Mouse (Mus musculus) lung, embryonic 16.5 days (tissue): Measurements from ENCODE around the gene Matn1. TPM values are rescaled to one million over a fixed set of nuclear protein-coding genes. Genes with fewer than 3 reads are reported as not detected.

Source experiments
- ATAC-seq: fragments of 200-750 bp; cut with Nextera tagmentation; 2 replicates; pipeline ENCODE4 v1.8.0; 2017; ENCODE audit warnings: low read depth, mild to moderate bottlenecking, moderate library complexity
- H3K27ac ChIP-seq: fragments of 300-500 bp; sonication (generic); 2 replicates; pipeline ENCODE4 v1.5.1; 2014; ENCODE audit warnings: mild to moderate bottlenecking, control low read depth, low read length
- H3K27me3 ChIP-seq: fragments of 300-500 bp; sonication (generic); 2 replicates; pipeline ENCODE4 v1.6.1; 2014; ENCODE audit warnings: low read depth, low read length, mixed read lengths; ENCODE audit not compliant: control insufficient read depth, insufficient read depth
- H3K36me3 ChIP-seq: fragments of 300-500 bp; sonication (generic); 2 replicates; pipeline ENCODE4 v1.6.1; 2014; ENCODE audit warnings: low read length; ENCODE audit not compliant: control insufficient read depth, insufficient read depth
- H3K4me1 ChIP-seq: fragments of 300-500 bp; sonication (generic); replicated peaks from 2 replicates; pipeline ENCODE4 v1.6.1; 2014; ENCODE audit warnings: low read length, mixed read lengths; ENCODE audit not compliant: control insufficient read depth, insufficient read depth
- H3K4me2 ChIP-seq: fragments of 300-500 bp; sonication (generic); 2 replicates; pipeline ENCODE4 v1.6.1; 2014; ENCODE audit warnings: low read depth, low read length, control low read depth
- H3K4me3 ChIP-seq: fragments of 300-500 bp; sonication (generic); 2 replicates; pipeline ENCODE4 v1.5.1; 2014; ENCODE audit warnings: mild to moderate bottlenecking, low read length, control low read depth
- H3K9ac ChIP-seq: fragments of 300-500 bp; sonication (generic); 2 replicates; pipeline ENCODE4 v1.6.1; 2014; ENCODE audit warnings: low read length, control low read depth
- H3K9me3 ChIP-seq: fragments of 300-500 bp; sonication (generic); 2 replicates; pipeline ENCODE4 v1.6.1; 2016; ENCODE audit warnings: low read length; ENCODE audit not compliant: control insufficient read depth
- WGBS: fragments of 180-500 bp; shearing (Covaris S2); extraction: QIAGEN DNeasy Blood & Tissue Kit; methylation state at CpG from one replicate; pipeline ENCODE4 v1.1.7; 2014; 5-methylcytosine and 5-hydroxymethylcytosine counted together
- polyA plus RNA-seq: library from polyadenylated mRNA; unstranded; fragments of >200 nt; fragmentation: Nextera tagmentation; extraction: Ambion mirVana; gene quantifications from 2 replicates; pipeline ENCODE4 v1.2.1, GENCODE M21; 2015

Matn1 gene
- polyA plus RNA-seq, 1 experiment from 2014 or later = 0.92 TPM

DNA sequence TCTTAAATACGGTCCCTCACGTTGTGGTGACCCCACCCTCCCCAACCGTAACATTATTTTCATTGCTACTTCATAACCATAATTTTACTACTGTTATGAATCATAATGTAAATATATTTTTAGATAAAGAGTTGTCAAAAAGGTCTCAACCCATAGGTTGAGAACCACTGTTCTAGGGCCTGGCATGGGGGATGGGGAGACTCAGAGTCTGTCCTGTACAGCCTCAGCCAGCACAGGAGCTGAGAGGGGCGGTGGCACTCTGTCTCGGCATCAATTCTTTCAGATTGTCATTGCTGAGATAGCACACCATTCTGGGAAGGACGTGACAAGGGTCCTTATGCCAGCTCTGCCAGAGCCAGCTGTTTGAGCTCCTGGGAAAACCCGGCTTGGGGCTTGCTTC is 29.7 kb upstream of the Matn1 start:
- H3K4me1 ChIP-seq = peaks cover 3% of the 10 kb centered on the region; the same call in 1 of the 2 replicates
- no peak overlapping the region for H3K4me2 ChIP-seq
- H3K27ac ChIP-seq = no peak overlapping the region
- H3K27me3 ChIP-seq = no peaks in the 10 kb centered on the region
- H3K36me3 ChIP-seq = no peaks in the 10 kb centered on the region
- WGBS = 41% methylated on average over 7 of the region's 7 CpGs
- ATAC-seq = no peak
- H3K9ac ChIP-seq = no peak overlapping the region
- no peak overlapping the region for H3K4me3 ChIP-seq
- no peaks in the 10 kb centered on the region for H3K9me3 ChIP-seq

DNA sequence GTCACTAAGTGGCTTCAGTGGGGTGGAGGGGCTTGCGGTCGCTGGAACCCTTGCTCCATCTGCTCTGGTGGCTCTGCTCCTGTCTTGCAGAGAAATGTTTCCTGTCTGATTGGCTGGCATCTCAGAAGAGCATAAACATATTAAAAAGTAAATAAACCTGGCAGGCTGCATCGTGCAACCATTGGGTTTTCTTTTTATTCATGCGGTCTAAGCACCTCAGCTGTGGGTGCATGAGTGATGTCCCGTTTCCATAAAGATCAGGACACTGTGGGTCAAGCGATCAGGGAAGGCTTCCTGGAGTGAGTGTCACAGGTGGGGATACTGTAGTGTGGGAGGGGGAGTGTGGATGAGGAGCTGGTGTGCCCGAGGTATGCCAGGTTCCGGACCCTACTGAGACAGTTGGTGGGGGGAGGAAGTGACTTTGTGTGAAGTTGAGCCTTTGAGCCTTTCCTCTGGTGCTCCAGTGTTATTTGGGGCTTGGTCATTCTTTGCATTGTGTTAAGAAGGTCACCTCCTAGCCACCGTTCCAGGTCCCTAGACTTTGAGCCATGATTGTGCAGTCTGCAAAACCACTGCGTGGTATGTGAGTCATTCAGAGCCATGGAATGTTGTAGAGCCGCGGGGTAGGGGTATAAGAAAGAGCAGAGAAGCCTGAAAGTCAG is 29.0 kb upstream of the Matn1 start:
- no peak overlapping the region for H3K9ac ChIP-seq
- no peak for ATAC-seq
- no peak overlapping the region for H3K4me3 ChIP-seq
- H3K27ac ChIP-seq = no peak overlapping the region
- H3K9me3 ChIP-seq = no peaks in the 10 kb centered on the region
- H3K36me3 ChIP-seq = no peaks in the 10 kb centered on the region
- no peaks in the 10 kb centered on the region for H3K27me3 ChIP-seq
- no peak overlapping the region for H3K4me2 ChIP-seq
- WGBS = 44% methylated on average over 12 of the region's 12 CpGs
- peaks cover 3% of the 10 kb centered on the region; the same call in 1 of the 2 replicates for H3K4me1 ChIP-seq

DNA sequence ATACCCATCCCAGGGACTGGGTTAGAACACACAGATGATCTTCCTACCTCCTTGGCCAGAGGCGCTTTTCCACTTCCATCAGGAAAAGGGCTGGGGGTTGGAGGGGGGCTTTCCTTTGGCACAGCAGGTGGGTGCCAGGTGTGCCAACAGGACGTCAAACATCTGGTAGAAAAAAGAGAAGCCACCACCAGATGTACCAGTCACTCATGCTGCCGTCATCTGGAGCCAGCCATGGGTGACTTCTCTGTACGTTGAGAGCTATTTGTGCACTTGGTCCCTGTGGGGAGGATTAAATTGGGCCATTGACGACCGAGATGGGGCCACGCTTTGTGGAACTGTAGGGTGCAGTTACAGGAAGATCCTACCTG is 28.5 kb upstream of the Matn1 start:
- Histone ChIP-seq H3K9ac (no peak overlapping the region), H3K36me3 (no peaks in the 10 kb centered on the region), H3K27ac (no peak overlapping the region), H3K4me3 (no peak overlapping the region), H3K4me2 (no peak overlapping the region), H3K9me3 (no peaks in the 10 kb centered on the region), H3K4me1 (peaks cover 3% of the 10 kb centered on the region; the same call in 1 of the 2 replicates), H3K27me3 (no peaks in the 10 kb centered on the region)
- 63% methylated on average over 7 of the region's 7 CpGs for WGBS
- no peak for ATAC-seq

DNA sequence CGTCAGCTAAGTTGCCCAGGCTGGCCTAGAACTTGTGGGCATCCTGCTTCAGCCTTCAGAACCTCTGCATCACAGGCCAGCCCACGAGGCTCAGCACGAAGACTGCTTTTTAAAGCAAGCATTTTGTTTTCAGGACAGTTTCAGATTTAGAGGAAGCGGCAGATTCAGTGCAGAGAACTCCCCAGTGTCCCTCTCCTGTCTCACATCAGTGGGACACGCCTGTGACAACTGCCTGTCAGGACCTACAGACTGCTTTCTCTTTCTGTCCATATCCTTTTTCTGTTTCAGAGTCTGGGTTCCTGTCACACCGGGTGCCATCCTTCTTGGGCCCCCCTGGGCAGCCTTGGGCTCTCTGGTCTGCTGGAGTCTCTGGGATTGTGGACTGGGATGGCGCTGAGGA is 27.5 kb upstream of the Matn1 start:
- peaks cover 3% of the 10 kb centered on the region; the same call in 1 of the 2 replicates for H3K4me1 ChIP-seq
- no peaks in the 10 kb centered on the region for H3K9me3 ChIP-seq
- H3K27ac ChIP-seq = no peak overlapping the region
- no peaks in the 10 kb centered on the region for H3K36me3 ChIP-seq
- ATAC-seq = no peak
- 65% methylated on average over 7 of the region's 7 CpGs for WGBS
- no peak overlapping the region for H3K4me3 ChIP-seq
- no peaks in the 10 kb centered on the region for H3K27me3 ChIP-seq
- no peak overlapping the region for H3K9ac ChIP-seq
- H3K4me2 ChIP-seq = no peak overlapping the region

DNA sequence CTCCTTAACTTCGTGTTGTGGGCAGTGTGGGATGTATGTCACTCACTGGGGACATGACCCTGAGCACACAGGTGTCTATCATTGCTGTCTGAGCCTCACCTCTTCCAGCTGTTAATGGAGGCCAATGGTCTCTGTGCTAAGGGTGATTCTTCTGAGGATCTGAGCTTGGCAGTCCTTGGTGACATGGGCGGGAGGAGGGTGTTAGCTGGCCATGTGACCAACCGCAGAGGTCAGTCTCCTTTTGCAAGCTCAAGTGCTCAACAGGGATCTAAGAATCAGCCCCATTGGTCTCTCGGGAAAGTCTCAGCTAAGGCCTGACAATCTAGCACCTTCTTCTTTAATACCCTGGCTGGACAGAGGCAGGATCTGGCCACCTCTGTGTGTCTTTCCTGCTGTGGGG is 26.6 kb upstream of the Matn1 start:
- H3K27ac ChIP-seq = no peak overlapping the region
- H3K9me3 ChIP-seq = no peaks in the 10 kb centered on the region
- ATAC-seq = no peak
- H3K9ac ChIP-seq = no peak overlapping the region
- H3K4me2 ChIP-seq = no peak overlapping the region
- no peak overlapping the region for H3K4me3 ChIP-seq
- 57% methylated on average over 4 of the region's 4 CpGs for WGBS
- no peaks in the 10 kb centered on the region for H3K36me3 ChIP-seq
- peaks cover 3% of the 10 kb centered on the region; the same call in 1 of the 2 replicates for H3K4me1 ChIP-seq
- H3K27me3 ChIP-seq = no peaks in the 10 kb centered on the region

DNA sequence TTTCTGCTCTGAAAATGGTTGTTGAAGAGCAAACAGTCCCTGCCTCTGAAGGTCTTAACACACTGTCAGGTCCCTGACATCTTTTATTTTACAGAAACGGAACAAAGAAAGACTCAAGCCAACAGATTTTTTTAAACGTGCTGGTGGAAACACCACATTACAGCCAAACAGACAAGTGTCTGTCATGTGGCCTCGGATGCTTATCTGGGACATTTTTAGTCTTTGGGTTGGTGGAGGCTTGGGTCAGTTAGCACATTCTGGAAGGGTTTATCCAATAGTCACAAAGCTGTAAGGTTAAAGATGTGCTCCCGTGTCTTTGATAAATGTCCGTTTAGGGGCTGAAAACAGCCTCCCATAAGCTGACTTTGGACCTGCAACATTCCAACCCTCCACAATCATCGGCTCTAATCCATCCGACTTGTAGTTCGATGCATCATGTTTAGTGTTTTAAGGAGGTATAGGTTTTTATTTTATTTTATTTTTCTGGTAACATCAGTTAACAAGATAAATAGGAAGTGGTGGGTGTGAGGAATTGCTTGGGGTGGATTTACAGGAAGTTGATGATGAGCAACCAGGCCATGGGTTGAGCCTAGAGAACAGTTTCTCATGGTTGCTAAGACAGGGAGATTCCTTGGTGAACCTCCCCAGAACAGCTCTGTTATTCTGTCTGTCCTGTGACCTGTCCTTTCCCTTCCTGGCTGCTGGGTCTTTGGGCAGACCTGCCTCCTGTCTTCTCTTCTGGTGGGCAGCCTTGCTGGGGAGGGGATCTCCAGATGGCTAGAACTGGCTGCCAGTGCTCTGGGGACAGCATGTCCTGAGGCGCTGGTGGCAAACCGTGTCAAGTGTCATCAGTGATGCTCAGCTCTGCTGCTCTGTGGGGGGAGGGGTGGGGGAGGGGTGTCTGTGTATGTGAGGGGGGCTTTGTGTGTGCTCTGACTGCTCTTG is 25.1 kb upstream of the Matn1 start:
- H3K4me1 ChIP-seq = peaks cover 3% of the 10 kb centered on the region; the same call in 1 of the 2 replicates
- no peaks in the 10 kb centered on the region for H3K36me3 ChIP-seq
- no peak overlapping the region for H3K4me3 ChIP-seq
- no peaks in the 10 kb centered on the region for H3K27me3 ChIP-seq
- no peak for ATAC-seq
- WGBS = 57% methylated on average over 10 of the region's 10 CpGs
- H3K9me3 ChIP-seq = no peaks in the 10 kb centered on the region
- no peak overlapping the region for H3K9ac ChIP-seq
- H3K4me2 ChIP-seq = no peak overlapping the region
- no peak overlapping the region for H3K27ac ChIP-seq

DNA sequence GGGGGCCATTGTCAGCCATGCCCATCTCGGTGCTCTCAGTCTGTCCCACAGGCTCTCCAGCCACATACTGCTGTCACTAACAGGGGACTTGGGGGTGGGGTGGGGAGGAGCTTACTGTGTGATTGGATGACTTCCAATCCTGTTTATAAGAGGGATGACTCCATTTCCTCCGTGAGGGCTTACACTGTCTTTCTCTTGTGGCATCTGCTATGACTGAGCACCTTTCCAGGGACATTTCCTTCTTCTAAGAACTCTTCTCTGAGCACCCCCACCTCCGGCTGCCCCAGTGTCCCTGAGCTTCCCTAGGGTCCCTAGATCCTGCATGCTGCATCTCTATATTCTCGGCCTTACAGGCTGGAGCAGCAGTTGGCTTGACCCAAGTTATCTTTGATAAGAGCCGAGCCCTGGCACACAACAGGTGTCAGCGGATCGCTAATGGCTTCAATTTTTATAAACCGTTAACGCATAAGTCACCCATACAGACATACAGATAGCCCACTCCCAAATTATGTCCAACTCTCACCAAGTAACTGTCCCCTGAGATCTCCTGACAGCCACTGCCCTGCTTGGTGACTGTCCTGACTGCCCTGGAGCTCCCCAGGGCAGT is 24.3 kb upstream of the Matn1 start:
- peak; percentile 49; the same call in 1 of the 2 replicates for ATAC-seq
- Histone ChIP-seq H3K4me3 (no peak overlapping the region), H3K4me2 (no peak overlapping the region), H3K4me1 (peaks cover 3% of the 10 kb centered on the region; the same call in 1 of the 2 replicates), H3K9ac (no peak overlapping the region), H3K27ac (no peak overlapping the region), H3K36me3 (no peaks in the 10 kb centered on the region), H3K9me3 (no peaks in the 10 kb centered on the region), H3K27me3 (no peaks in the 10 kb centered on the region)
- 44% methylated on average over 9 of the region's 9 CpGs for WGBS

DNA sequence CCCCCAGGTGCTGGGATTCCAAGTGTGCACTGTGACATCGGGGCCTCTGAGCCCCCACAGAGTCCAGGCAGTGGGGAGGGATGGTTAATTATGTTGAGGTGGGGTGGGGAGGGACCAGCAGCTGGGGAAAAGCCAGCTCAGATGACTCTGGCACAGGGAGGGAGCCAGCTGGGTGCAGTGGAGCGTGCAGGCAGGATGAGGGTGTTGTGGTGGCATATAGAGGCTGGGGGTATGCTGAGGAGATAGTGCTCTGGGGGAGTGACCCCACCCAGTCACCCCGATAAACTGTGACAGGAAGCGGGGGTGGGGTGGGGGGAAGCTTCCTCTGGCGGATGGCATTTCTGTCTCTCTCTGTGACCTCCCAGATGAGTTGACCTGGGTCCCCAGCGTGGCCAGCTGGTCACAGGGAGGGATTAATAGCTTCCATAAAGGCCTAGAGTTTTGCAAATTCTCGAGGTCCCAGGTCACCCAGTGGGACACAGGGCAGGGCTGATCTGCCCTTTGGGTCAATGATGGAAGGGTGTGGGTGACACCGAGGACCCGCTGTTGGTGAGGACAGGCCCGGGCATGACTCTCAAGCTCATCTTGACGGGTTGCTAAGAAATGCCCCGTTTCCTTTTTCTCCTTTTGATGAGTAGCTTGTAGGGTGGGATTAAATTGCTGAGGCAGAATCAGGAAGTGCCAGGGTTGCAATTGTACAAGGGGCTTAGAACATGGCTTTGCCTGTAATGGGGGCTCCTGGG is 23.1 kb upstream of the Matn1 start:
- WGBS = 48% methylated on average over 12 of the region's 12 CpGs
- H3K9me3 ChIP-seq = no peaks in the 10 kb centered on the region
- no peak overlapping the region for H3K4me2 ChIP-seq
- H3K27ac ChIP-seq = no peak overlapping the region
- H3K4me3 ChIP-seq = no peak overlapping the region
- peaks cover 3% of the 10 kb centered on the region; the same call in 1 of the 2 replicates for H3K4me1 ChIP-seq
- H3K36me3 ChIP-seq = no peaks in the 10 kb centered on the region
- ATAC-seq = 0 out of 2 replicates have a peak, but pooled peaks have one; percentile 23
- H3K9ac ChIP-seq = no peak overlapping the region
- no peaks in the 10 kb centered on the region for H3K27me3 ChIP-seq
